Mouse (Mus musculus): ENCODE data around the gene Plcd1.

Plcd1 gene

DNA sequence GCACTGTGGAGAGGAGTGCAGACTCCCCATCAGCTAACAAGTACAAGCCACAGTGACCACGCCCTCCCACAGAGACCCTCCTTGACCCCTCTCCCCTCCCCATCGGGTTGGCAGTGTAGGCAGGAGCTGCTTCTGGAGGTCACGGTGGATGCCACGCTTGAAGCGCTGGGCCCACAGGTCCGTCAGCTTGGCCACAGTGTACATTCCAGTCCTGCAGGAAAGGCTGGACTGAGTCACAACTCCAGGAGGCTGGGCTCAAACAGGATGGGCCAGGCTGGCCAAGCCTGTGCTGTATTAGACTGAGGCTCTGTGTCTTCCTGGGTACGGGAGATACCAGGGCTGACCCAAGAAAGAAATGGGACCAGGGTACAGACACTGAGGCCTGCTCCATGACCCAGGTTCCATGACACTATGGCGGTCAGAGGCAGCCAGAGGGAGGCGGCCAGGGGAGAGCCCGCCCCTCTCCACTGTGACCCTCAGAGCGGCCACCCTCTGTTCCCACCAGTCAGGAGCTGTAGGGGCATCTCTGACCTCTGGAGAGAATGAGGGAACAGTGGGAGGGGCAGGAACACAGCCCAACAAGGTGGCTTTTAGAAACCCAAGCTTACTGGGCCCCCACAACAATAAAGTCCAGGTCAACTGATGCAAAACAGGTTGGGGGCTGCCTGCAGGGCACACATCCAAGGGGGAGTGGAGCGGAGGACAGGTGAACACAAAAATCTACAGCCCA lies 1.6 kb downstream of the Plcd1 start:
- peak; percentile 78 for DNase-seq (ENCODE audit: extremely low read depth, insufficient read length, low spot score)

DNA sequence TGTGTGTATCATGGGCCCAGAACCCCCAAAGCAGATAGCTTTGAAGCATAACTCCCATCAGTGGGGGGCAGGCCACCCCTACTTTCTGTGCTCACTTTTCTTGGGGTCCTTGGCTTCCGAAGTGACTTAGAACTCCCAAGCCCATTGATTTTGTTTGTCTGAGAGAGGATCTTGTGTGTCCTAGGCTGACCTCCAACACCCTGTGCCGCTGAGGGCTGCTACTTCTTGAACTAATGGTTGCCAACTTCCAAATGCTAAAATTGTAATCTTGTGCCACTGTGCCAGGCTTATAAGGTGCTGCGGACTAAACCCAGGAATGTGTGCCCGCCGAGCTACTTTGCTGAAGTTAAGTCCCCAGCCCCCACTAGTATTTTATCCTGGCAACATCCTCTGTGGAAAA lies 2.8 kb downstream of the Plcd1 start:
- DNase-seq (ENCODE audit: extremely low read depth, insufficient read length, low spot score), result no peak

- peak; percentile 69 for DNase-seq (ENCODE audit: extremely low read depth, insufficient read length, low spot score)
Measured at GRCm38 (mm10) chr9:119089437-119089836, 3.9 kb downstream of the Plcd1 start.

DNA sequence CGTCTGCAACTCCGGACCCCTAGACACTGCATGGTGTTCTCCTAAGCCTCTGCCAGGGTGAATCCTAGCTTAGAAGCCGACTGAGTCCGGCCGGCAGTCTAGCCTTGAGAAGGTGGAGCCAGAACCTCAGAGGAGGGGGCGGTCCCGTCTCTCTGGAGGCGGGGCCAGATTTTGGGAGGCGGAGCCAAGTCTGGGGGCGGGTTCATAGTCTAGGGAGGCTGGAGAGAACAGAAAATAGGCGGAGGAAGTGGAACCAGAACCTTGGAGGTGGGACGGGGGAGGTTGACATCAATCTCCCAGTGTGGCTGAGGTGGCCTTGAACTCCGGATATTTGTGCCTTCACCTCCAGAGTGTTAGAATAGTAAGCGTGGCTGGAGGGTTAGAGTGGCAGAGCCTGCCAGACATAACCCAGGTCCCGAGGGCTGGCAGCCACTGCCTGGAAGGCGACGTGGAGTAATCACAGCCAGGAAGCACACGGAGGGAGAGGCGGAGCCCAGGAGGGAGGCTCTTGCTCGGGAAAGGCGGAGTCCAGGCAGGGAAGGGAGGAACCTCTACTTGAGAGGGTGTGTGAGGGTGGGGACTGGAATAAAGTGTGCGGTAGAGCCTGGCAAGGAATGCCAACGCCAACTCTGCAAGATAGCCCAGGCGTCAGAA lies 5.0 kb downstream of the Plcd1 start:
- DNase-seq (ENCODE audit: extremely low read depth, insufficient read length, low spot score), result peak; percentile 97

DNA sequence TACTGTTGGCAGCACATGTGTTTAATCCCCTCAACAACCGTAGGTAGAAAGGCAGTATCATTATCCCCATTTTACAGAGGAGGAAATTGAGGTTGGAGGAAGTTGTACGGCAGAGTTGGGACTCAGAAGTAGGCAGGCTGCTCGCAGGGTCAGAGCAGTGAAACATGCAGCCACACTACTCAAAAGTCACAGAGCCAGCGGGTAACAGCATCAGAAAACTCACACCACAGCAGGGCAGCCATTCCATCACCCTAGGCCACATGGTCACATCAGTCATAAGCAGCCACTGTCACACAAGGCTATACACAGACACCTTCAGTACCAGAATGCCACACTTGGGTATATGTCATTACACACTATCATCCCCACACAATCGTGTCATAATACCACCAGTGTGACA lies 6.0 kb downstream of the Plcd1 start:
- no peak for DNase-seq (ENCODE audit: extremely low read depth, insufficient read length, low spot score)

- DNase-seq (ENCODE audit: extremely low read depth, insufficient read length, low spot score), result no peak
Measured at GRCm38 (mm10) chr9:119086451-119086850, 6.9 kb downstream of the Plcd1 start.

DNA sequence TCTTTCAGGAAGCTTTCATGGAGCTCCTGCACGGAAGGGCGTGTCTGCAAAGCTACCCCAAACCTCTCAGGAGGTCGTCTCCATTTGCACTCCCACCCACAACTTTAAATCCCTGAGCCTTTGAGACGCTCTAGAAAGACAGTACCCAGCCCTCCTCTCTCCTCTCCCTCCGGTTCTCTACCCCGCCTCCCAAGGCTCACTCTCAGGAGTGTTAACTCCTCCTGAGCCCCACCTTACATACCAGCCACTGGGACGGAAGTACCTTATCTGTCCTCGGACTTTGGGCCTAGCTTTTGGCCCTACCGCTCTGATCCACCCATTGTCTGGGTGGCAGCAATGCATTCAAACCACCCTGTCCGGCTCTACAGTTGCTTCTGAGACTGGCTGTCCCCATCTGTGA lies 9.3 kb downstream of the Plcd1 start:
- DNase-seq (ENCODE audit: extremely low read depth, insufficient read length, low spot score), result no peak

- no peak for DNase-seq (ENCODE audit: extremely low read depth, insufficient read length, low spot score)
Measured at GRCm38 (mm10) chr9:119082656-119083430, 10.5 kb downstream of the Plcd1 start.

DNA sequence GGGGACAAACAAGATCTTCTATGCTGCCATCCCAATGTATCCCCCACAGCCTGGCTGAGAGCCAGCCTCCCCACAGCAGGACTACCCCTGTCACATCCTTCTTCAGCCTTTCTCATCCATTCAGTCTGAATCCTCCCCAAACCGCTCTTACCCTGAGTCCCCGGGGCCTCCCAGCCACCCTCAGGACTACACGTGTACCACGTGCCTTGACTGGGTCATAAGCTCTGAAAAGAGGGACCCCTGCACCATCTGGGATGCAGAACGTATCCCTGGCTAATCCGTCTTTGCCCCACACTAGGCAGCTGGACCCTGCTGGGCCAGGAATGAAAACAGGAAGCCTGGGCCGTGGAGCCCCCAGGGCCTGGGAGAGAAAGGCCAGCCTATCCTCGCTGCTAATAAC lies 11.3 kb downstream of the Plcd1 start:
- no peak for DNase-seq (ENCODE audit: extremely low read depth, insufficient read length, low spot score)

GRCm38 (mm10) chr9:119080040-119080675 lies 13.1 kb downstream of the Plcd1 start:
- DNase-seq (ENCODE audit: extremely low read depth, insufficient read length, low spot score), result no peak

DNA sequence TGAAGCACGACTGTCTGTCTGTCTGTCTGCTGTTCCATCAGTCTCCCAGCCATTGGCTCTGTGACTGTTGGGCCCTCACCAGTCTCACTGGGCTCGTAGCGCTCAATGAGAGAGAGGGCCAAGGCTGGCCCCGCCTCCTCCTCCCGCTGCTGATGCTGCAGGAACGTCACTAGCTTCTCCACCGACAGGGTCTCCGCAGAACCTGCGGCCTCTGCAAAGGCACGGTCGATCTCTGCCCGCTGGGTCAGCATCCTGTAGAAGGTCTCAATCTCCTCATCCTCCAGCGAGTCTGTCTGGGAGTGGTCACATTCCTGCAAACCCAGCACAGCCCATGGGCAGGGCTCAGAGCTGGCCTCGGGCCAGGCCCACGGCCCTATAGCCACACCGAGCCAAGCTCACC lies 17.6 kb downstream of the Plcd1 start:
- no peak for DNase-seq (ENCODE audit: extremely low read depth, insufficient read length, low spot score)

DNA sequence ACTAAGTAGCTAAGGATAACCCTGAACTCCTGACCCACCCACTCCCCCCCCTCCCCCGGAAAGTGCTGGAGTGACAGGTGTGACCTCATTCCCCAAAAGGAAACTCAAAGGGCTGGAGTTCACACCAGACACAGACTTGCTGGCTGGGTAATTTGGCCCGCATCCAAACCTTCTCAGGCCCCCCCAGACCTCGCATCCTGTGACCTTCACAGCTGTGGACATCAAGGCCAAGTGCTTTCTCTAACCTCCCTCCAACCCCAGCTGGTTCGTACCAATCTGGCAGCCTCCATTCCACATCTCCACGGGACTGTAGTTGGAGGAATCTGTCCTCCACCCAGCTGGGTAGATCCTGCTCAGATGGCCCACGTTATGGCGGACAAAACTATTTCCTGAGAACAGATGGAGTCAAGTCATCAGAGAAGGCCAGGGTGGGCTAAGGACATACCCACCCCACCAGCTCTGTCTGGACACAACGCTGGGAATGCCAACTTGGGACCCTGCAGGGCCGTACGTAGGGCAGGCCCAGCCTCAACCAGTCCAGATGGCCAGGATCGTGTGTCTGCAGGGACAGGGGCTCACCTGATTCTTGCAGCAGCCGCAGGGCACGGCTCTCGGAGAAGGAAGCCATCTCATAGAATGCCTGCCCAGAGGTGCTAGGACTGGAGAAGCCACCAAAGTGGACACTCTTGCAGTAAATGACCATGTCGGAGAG lies 20.0 kb downstream of the Plcd1 start:
- no peak for DNase-seq (ENCODE audit: extremely low read depth, insufficient read length, low spot score)

DNA sequence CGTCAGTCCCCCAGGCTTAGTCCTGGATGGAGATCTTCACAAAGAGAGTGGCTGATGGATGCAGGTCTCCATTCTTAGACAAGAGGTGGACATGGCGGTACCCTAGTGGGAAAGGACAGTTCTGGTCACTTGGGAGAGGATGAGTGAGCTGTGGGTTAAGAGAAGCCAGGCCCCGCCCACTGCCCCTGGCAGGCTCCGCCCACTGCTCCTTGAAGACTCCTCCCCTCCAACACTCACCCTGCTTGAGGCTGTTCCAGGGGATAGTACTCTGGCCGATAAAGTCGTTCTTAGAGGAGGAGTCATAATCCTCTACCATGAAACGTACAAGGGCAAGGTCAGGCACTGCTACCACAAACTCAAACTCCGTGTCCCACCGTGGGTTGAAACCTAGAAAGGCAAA lies 21.5 kb downstream of the Plcd1 start:
- DNase-seq (ENCODE audit: extremely low read depth, insufficient read length, low spot score), result no peak

DNA sequence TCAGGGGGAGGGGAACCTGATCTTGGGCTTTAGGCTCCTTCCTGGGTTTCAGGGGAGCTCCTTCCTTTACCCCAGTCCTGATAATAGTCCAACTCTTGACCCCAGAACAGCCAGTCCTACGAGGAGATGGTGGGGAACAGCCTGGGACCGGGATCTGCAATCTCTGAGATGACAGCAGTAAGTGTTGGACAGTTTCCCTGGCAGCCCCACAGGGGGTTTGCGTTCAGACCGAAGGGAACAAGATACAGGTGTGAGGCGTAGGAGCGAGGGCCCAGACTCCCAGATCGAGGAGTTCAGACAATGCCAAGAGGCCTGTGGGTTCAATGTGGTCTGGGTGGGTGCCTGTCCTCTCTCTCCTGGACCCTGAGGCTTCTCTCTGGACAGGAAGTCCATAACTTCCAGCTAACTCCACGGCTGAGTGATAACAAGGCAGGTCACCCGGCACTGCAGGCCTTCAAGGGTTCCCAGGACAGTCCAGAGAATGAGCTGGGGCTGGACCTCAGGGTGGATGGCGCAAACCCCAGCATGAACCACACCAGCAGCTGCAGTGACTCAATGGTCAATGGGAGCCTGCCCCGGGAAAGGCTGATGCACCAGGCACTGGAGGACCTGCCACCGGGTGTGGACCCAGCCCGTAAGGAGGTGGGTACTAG lies 23.0 kb downstream of the Plcd1 start:
- no peak for DNase-seq (ENCODE audit: extremely low read depth, insufficient read length, low spot score)

GRCm38 (mm10) chr9:119068266-119068665 lies 25.0 kb downstream of the Plcd1 start:
- no peak for DNase-seq (ENCODE audit: extremely low read depth, insufficient read length, low spot score)

DNA sequence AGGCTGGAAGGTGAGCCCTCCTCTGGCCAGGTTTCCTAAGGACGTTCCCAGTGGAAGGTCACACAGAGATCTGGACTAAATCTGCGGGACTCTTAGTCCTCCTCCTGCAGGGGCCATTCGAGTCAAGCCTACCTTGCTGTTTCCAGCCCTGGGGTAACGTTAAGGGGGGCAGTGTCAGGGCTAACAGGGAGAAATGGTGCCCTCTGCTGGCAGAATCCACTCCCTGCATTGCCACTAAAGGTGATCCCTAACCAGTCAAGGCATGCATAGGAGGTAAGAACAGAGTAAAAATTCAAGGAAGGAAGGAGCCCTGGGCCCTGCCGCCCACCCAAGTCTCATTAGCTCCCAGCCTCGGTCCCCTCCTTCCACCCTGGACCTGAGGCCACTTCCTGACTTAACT lies 25.7 kb downstream of the Plcd1 start:
- no peak for DNase-seq (ENCODE audit: extremely low read depth, insufficient read length, low spot score)

DNA sequence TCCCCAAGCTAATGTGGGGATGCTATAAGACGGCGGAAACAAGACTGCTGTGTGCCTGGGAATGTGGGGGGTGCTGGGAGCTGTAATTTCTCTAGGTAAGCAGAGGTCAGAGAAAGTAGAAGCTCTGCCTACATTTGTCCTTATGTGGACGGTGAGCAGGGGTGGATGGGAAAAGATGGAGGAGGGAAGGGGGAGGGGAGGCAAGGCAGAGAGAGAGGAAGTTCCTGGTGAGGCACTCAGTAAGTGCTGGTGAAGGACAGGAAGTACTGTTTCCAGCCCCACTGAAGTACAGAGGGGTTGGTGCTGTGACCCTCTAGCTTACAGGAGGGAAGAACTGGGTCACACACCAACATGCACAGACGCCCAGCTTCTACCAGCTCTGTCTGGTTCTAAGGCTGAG lies 29.0 kb downstream of the Plcd1 start:
- no peak for DNase-seq (ENCODE audit: extremely low read depth, insufficient read length, low spot score)

- DNase-seq (ENCODE audit: extremely low read depth, insufficient read length, low spot score), result no peak
Measured at GRCm38 (mm10) chr9:119063036-119063644, 30.2 kb downstream of the Plcd1 start.

DNA sequence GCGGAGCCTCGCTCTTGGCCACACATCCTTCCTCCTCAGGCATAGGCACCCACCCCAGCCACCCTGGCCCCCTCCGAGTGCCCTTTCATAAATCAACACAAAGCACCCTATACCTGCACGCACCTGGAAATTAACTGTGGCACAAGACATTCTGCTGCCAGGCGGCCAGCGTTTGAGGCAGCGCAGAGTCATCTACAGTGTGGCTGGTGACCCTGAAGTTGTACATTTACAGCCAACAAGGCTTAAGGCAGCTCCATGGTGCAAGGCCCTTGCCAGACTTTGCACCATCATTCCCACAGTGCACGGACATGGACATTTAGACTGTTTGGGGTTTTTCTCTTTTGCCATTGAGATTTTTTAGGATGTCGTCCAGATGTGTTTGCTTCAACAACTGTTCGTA lies 32.6 kb downstream of the Plcd1 start:
- no peak for DNase-seq (ENCODE audit: extremely low read depth, insufficient read length, low spot score)

GRCm38 (mm10) chr9:119058245-119058644 lies 35.1 kb downstream of the Plcd1 start:
- no peak for DNase-seq (ENCODE audit: extremely low read depth, insufficient read length, low spot score)
